In genomic region chr19:6910306-6910705, GRCm38 (mm10) we compare ENCODE assay signal across 8 mouse cellular contexts. TPM values are rescaled to one million over a fixed set of nuclear protein-coding genes. Genes with fewer than 3 reads are reported as not detected.
DNase-seq lines count a peak whose midpoint lies in the region; ATAC-seq and TF ChIP-seq lines count a peak whose summit lies in the region.
"Not testable (repeated sequence)": the region's sequence is repeated elsewhere in the genome, so short reads cannot be mapped to it uniquely, and the experiment has no call there.

No protein-coding gene starts in this region.

- H3K4me3 ChIP-seq in E14TG2a.4 (replicated peaks; ENCODE audit: low read length), result peak overlapping the region; percentile 86
- peak overlapping the region; percentile 71 for H3K4me3 ChIP-seq in heart, postnatal 0 days (ENCODE audit: low read depth, low read length)
- H3K4me3 ChIP-seq in kidney, postnatal 0 days (replicated peaks; ENCODE audit: low read depth, low read length), result peak overlapping the region; percentile 52
- peak overlapping the region; percentile 81 for H3K4me3 ChIP-seq in liver, embryonic 15.5 days (replicated peaks)
- peak overlapping the region; percentile 63 for H3K4me3 ChIP-seq in midbrain, embryonic 14.5 days (replicated peaks; ENCODE audit: low read depth, low read length)
- peak overlapping the region; percentile 57 for H3K4me3 ChIP-seq in stomach, embryonic 14.5 days (ENCODE audit: low read depth, low read length)

- peak; percentile 54 for ATAC-seq in erythroblast, adult 5-6 weeks (replicated peaks; ENCODE audit: low FRiP score, poor library complexity, severe bottlenecking)
- peak; percentile 15 for ATAC-seq in heart, postnatal 0 days (ENCODE audit: insufficient read depth, low read depth)
- peak; percentile 4; the same call in 1 of the 2 replicates for ATAC-seq in kidney, postnatal 0 days (replicated peaks; ENCODE audit: low FRiP score, low read depth)
- ATAC-seq in liver, embryonic 15.5 days (ENCODE audit: insufficient read depth), result peak; percentile 23
- peak; percentile 24; the same call in 1 of the 2 replicates for ATAC-seq in midbrain, embryonic 14.5 days (ENCODE audit: low FRiP score, low TSS enrichment)
- peak; percentile 34; the same call in 1 of the 2 replicates for ATAC-seq in stomach, embryonic 14.5 days (ENCODE audit: insufficient number of reproducible peaks, insufficient read depth, low FRiP score, low read depth)

- DNase-seq in brain, embryonic 14.5 days (ENCODE audit: low read depth), result peak; percentile 58
- not testable (repeated sequence) for DNase-seq in heart, postnatal 0 days (ENCODE audit: low spot score)
- DNase-seq in kidney, postnatal 0 days (ENCODE audit: low spot score), result peak; percentile 72
- DNase-seq in midbrain, embryonic 14.5 days, result peak; percentile 63

- peak overlapping the region; percentile 73 for H3K4me2 ChIP-seq in heart, postnatal 0 days (ENCODE audit: low read depth, low read length)
- H3K4me2 ChIP-seq in kidney, postnatal 0 days (ENCODE audit: low read length), result peak overlapping the region; percentile 61
- peak overlapping the region; percentile 91 for H3K4me2 ChIP-seq in liver, embryonic 15.5 days
- H3K4me2 ChIP-seq in midbrain, embryonic 14.5 days (ENCODE audit: low read length), result peak overlapping the region; percentile 91
- H3K4me2 ChIP-seq in stomach, embryonic 14.5 days (replicated peaks; ENCODE audit: low read depth, low read length), result peak overlapping the region; percentile 88

- not testable (repeated sequence) for H3K9me3 ChIP-seq in E14TG2a.4 (ENCODE audit: low read length); heart, postnatal 0 days (replicated peaks; ENCODE audit: control insufficient read depth, low read length); kidney, postnatal 0 days (replicated peaks; ENCODE audit: low read length); liver, embryonic 15.5 days (replicated peaks); midbrain, embryonic 14.5 days (ENCODE audit: control insufficient read depth, low read length); stomach, embryonic 14.5 days (ENCODE audit: control insufficient read depth, low read depth, low read length)

- peak overlapping the region; percentile 99 for H3K27ac ChIP-seq in heart, postnatal 0 days (ENCODE audit: low read depth)
- peak overlapping the region; percentile 98 for H3K27ac ChIP-seq in kidney, postnatal 0 days
- peak overlapping the region; percentile 97 for H3K27ac ChIP-seq in liver, embryonic 15.5 days (replicated peaks)
- H3K27ac ChIP-seq in midbrain, embryonic 14.5 days (replicated peaks; ENCODE audit: low read depth, low read length), result peak overlapping the region; percentile 97
- H3K27ac ChIP-seq in stomach, embryonic 14.5 days (ENCODE audit: low read length), result peak overlapping the region; percentile 99

- peaks cover 58% of the 10 kb centered on the region for H3K36me3 ChIP-seq in E14TG2a.4 (ENCODE audit: insufficient read depth, low read length)
- peaks cover 48% of the 10 kb centered on the region for H3K36me3 ChIP-seq in heart, postnatal 0 days (replicated peaks; ENCODE audit: control insufficient read depth, insufficient read depth, low read length)
- H3K36me3 ChIP-seq in kidney, postnatal 0 days (ENCODE audit: insufficient read depth, low read length), result peaks cover 37% of the 10 kb centered on the region
- peaks cover 54% of the 10 kb centered on the region for H3K36me3 ChIP-seq in liver, embryonic 15.5 days (replicated peaks)
- peaks cover 52% of the 10 kb centered on the region for H3K36me3 ChIP-seq in midbrain, embryonic 14.5 days (ENCODE audit: control insufficient read depth, insufficient read depth, low read length)
- H3K36me3 ChIP-seq in stomach, embryonic 14.5 days (ENCODE audit: control insufficient read depth, insufficient read depth, low read length), result peaks cover 38% of the 10 kb centered on the region

- TF ChIP-seq CTCF in E14TG2a.4 (conservative IDR thresholded peaks at IDR 0.05; ENCODE audit: low read length); brain, embryonic 14.5 days (IDR thresholded peaks at IDR 0.05; ENCODE audit: borderline replicate concordance, extremely low read depth, insufficient read depth, insufficient read length); heart, postnatal 0 days (IDR thresholded peaks at IDR 0.05; ENCODE audit: low read depth): not testable (repeated sequence)
- peak; percentile 3; the same call in 1 of the 2 replicates for TF ChIP-seq CTCF in kidney, postnatal 0 days (IDR thresholded peaks at IDR 0.05; ENCODE audit: low read depth)

- H3K9ac ChIP-seq in heart, postnatal 0 days (replicated peaks; ENCODE audit: low read depth, low read length), result peak overlapping the region; percentile 66
- peak overlapping the region; percentile 58 for H3K9ac ChIP-seq in kidney, postnatal 0 days (ENCODE audit: low read depth, low read length)
- H3K9ac ChIP-seq in liver, embryonic 15.5 days, result peak overlapping the region; percentile 59
- peak overlapping the region; percentile 73 for H3K9ac ChIP-seq in midbrain, embryonic 14.5 days (replicated peaks; ENCODE audit: low read length)
- peak overlapping the region; percentile 45 for H3K9ac ChIP-seq in stomach, embryonic 14.5 days (replicated peaks; ENCODE audit: low read depth, low read length)

- not testable (repeated sequence) for H3K27me3 ChIP-seq in E14TG2a.4 (ENCODE audit: insufficient read depth, low read length); heart, postnatal 0 days (ENCODE audit: control insufficient read depth, insufficient read depth, low read length); kidney, postnatal 0 days (ENCODE audit: insufficient read depth, low read length); liver, embryonic 15.5 days; midbrain, embryonic 14.5 days (ENCODE audit: control insufficient read depth, insufficient read depth, low read length); stomach, embryonic 14.5 days (ENCODE audit: control insufficient read depth, insufficient read depth, low read length)

- 1% methylated on average over 29 of the region's 30 CpGs for WGBS in heart, postnatal 0 days
- 1% methylated on average over 30 of the region's 30 CpGs for WGBS in kidney, postnatal 0 days
- under 1% methylated on average over 28 of the region's 30 CpGs for WGBS in liver, embryonic 15.5 days (ENCODE audit: insufficient replicate concordance)
- WGBS in midbrain, embryonic 14.5 days, result 0% methylated on average over 30 of the region's 30 CpGs
- WGBS in stomach, embryonic 14.5 days, result under 1% methylated on average over 30 of the region's 30 CpGs

- not testable (repeated sequence) for TF ChIP-seq POLR2A in brain, embryonic 14.5 days (IDR thresholded peaks at IDR 0.05; ENCODE audit: borderline replicate concordance, extremely low read depth, insufficient read depth, insufficient read length, poor library complexity, severe bottlenecking)

- H3K4me1 ChIP-seq in E14TG2a.4 (replicated peaks; ENCODE audit: low read depth, low read length), result peaks cover 66% of the 10 kb centered on the region
- peaks cover 12% of the 10 kb centered on the region for H3K4me1 ChIP-seq in heart, postnatal 0 days (ENCODE audit: control insufficient read depth, insufficient read depth)
- H3K4me1 ChIP-seq in kidney, postnatal 0 days (replicated peaks; ENCODE audit: insufficient read depth, low read length), result peaks cover 15% of the 10 kb centered on the region
- H3K4me1 ChIP-seq in liver, embryonic 15.5 days (replicated peaks), result peaks cover 50% of the 10 kb centered on the region
- H3K4me1 ChIP-seq in midbrain, embryonic 14.5 days (ENCODE audit: control insufficient read depth, insufficient read depth, low read length), result peaks cover 16% of the 10 kb centered on the region
- peaks cover 20% of the 10 kb centered on the region; the same call in 1 of the 2 replicates for H3K4me1 ChIP-seq in stomach, embryonic 14.5 days (ENCODE audit: control insufficient read depth, insufficient read depth, low read length)

- not testable (repeated sequence) for TF ChIP-seq EP300 in heart, postnatal 0 days (IDR thresholded peaks at IDR 0.05; ENCODE audit: low read depth)

RNA-seq across cellular contexts. Expression of gene Prdx5, which starts 0.4 kb away (rescaled TPM):
- polyA plus RNA-seq in brain, embryonic 14.5 days (2012; rRNA removed), result 169 and 176 TPM in 2 replicates
- 192 and 238 TPM in 2 replicates for total RNA-seq in erythroblast, adult 5-6 weeks (2015; ENCODE audit: low replicate concordance)
- 232 and 266 TPM in 2 replicates for total RNA-seq in erythroblast, adult 5-6 weeks (2017; ENCODE audit: low replicate concordance)
- 215 and 344 TPM in 2 replicates for total RNA-seq in heart, postnatal 0 days (2014; rRNA removed; ENCODE audit: low replicate concordance)
- polyA plus RNA-seq in heart, postnatal 0 days (2015; fragmentation: Nextera tagmentation; extraction: Ambion mirVana), result 623 and 629 TPM in 2 replicates
- polyA plus RNA-seq in kidney, postnatal 0 days (2015; fragmentation: Nextera tagmentation; extraction: Ambion mirVana), result 822 and 884 TPM in 2 replicates
- 144 and 151 TPM in 2 replicates for polyA plus RNA-seq in liver, embryonic 15.5 days (2015; fragmentation: Nextera tagmentation; extraction: Ambion mirVana)
- polyA plus RNA-seq in midbrain, embryonic 14.5 days (2014; fragmentation: Nextera tagmentation; extraction: Ambion mirVana), result 215 and 328 TPM in 2 replicates
- polyA plus RNA-seq in stomach, embryonic 14.5 days (2014; fragmentation: Nextera tagmentation; extraction: Ambion mirVana), result 166 and 172 TPM in 2 replicates

RNA-seq across cellular contexts. Expression of gene Trmt112, which starts 0.8 kb away (rescaled TPM):
- 117 and 158 TPM in 2 replicates for polyA plus RNA-seq in brain, embryonic 14.5 days (2012; rRNA removed)
- total RNA-seq in erythroblast, adult 5-6 weeks (2015; ENCODE audit: low replicate concordance), result 46.7 and 49.5 TPM in 2 replicates
- 22.7 and 49.4 TPM in 2 replicates for total RNA-seq in erythroblast, adult 5-6 weeks (2017; ENCODE audit: low replicate concordance)
- total RNA-seq in heart, postnatal 0 days (2014; rRNA removed; ENCODE audit: low replicate concordance), result 61.8 and 61.9 TPM in 2 replicates
- 57.6 and 61.4 TPM in 2 replicates for polyA plus RNA-seq in heart, postnatal 0 days (2015; fragmentation: Nextera tagmentation; extraction: Ambion mirVana)
- 137 and 142 TPM in 2 replicates for polyA plus RNA-seq in kidney, postnatal 0 days (2015; fragmentation: Nextera tagmentation; extraction: Ambion mirVana)
- 59.7 and 67.9 TPM in 2 replicates for polyA plus RNA-seq in liver, embryonic 15.5 days (2015; fragmentation: Nextera tagmentation; extraction: Ambion mirVana)
- polyA plus RNA-seq in midbrain, embryonic 14.5 days (2014; fragmentation: Nextera tagmentation; extraction: Ambion mirVana), result 115 and 140 TPM in 2 replicates
- polyA plus RNA-seq in stomach, embryonic 14.5 days (2014; fragmentation: Nextera tagmentation; extraction: Ambion mirVana), result 152 and 158 TPM in 2 replicates

RNA-seq across cellular contexts. Expression of gene Esrra, which starts 11.3 kb away (rescaled TPM):
- 35.5 and 41.3 TPM in 2 replicates for polyA plus RNA-seq in brain, embryonic 14.5 days (2012; rRNA removed)
- total RNA-seq in erythroblast, adult 5-6 weeks (2015; ENCODE audit: low replicate concordance), result 3.1 and 5.2 TPM in 2 replicates
- total RNA-seq in erythroblast, adult 5-6 weeks (2017; ENCODE audit: low replicate concordance), result 2.4 and 4.2 TPM in 2 replicates
- 189 and 194 TPM in 2 replicates for total RNA-seq in heart, postnatal 0 days (2014; rRNA removed; ENCODE audit: low replicate concordance)
- polyA plus RNA-seq in heart, postnatal 0 days (2015; fragmentation: Nextera tagmentation; extraction: Ambion mirVana), result 49.1 and 51.7 TPM in 2 replicates
- 22.7 and 23.0 TPM in 2 replicates for polyA plus RNA-seq in kidney, postnatal 0 days (2015; fragmentation: Nextera tagmentation; extraction: Ambion mirVana)
- polyA plus RNA-seq in liver, embryonic 15.5 days (2015; fragmentation: Nextera tagmentation; extraction: Ambion mirVana), result 3.8 and 4.9 TPM in 2 replicates
- 6.9 and 13.6 TPM in 2 replicates for polyA plus RNA-seq in midbrain, embryonic 14.5 days (2014; fragmentation: Nextera tagmentation; extraction: Ambion mirVana)
- 6.5 and 6.8 TPM in 2 replicates for polyA plus RNA-seq in stomach, embryonic 14.5 days (2014; fragmentation: Nextera tagmentation; extraction: Ambion mirVana)

RNA-seq across cellular contexts. Expression of gene Catsperz, which starts 14.9 kb away (rescaled TPM):
- 1.0 and 1.5 TPM in 2 replicates for polyA plus RNA-seq in brain, embryonic 14.5 days (2012; rRNA removed)
- total RNA-seq in erythroblast, adult 5-6 weeks (2015; ENCODE audit: low replicate concordance), result not detected in 2 replicates
- not detected in 2 replicates for total RNA-seq in erythroblast, adult 5-6 weeks (2017; ENCODE audit: low replicate concordance)
- total RNA-seq in heart, postnatal 0 days (2014; rRNA removed; ENCODE audit: low replicate concordance), result not detected in 2 replicates
- polyA plus RNA-seq in heart, postnatal 0 days (2015; fragmentation: Nextera tagmentation; extraction: Ambion mirVana), result 2.2 and 2.5 TPM in 2 replicates
- polyA plus RNA-seq in kidney, postnatal 0 days (2015; fragmentation: Nextera tagmentation; extraction: Ambion mirVana), result 3.9 and 4.0 TPM in 2 replicates
- polyA plus RNA-seq in liver, embryonic 15.5 days (2015; fragmentation: Nextera tagmentation; extraction: Ambion mirVana), result 0.24 and 0.59 TPM in 2 replicates
- polyA plus RNA-seq in midbrain, embryonic 14.5 days (2014; fragmentation: Nextera tagmentation; extraction: Ambion mirVana), result 0.53 and 0.78 TPM in 2 replicates
- 1.5 and 1.8 TPM in 2 replicates for polyA plus RNA-seq in stomach, embryonic 14.5 days (2014; fragmentation: Nextera tagmentation; extraction: Ambion mirVana)

RNA-seq across cellular contexts. Expression of gene Kcnk4, which starts 24.0 kb away (rescaled TPM):
- polyA plus RNA-seq in brain, embryonic 14.5 days (2012; rRNA removed), result 1.2 and 2.1 TPM in 2 replicates
- not detected in 2 replicates for total RNA-seq in erythroblast, adult 5-6 weeks (2015; ENCODE audit: low replicate concordance)
- total RNA-seq in erythroblast, adult 5-6 weeks (2017; ENCODE audit: low replicate concordance), result not detected in 2 replicates
- not detected in 2 replicates for total RNA-seq in heart, postnatal 0 days (2014; rRNA removed; ENCODE audit: low replicate concordance)
- 0.04 and 0.30 TPM in 2 replicates for polyA plus RNA-seq in heart, postnatal 0 days (2015; fragmentation: Nextera tagmentation; extraction: Ambion mirVana)
- polyA plus RNA-seq in kidney, postnatal 0 days (2015; fragmentation: Nextera tagmentation; extraction: Ambion mirVana), result 0.46 and 0.69 TPM in 2 replicates
- polyA plus RNA-seq in liver, embryonic 15.5 days (2015; fragmentation: Nextera tagmentation; extraction: Ambion mirVana), result 0.08 TPM in 1 of 2 replicates, not detected in the other
- polyA plus RNA-seq in midbrain, embryonic 14.5 days (2014; fragmentation: Nextera tagmentation; extraction: Ambion mirVana), result 1.9 and 3.4 TPM in 2 replicates
- 0.35 and 0.95 TPM in 2 replicates for polyA plus RNA-seq in stomach, embryonic 14.5 days (2014; fragmentation: Nextera tagmentation; extraction: Ambion mirVana)

Comparison
In these comparisons a context has a peak if more than half of its experiments do, and no peak if none do; other contexts are left out.
1. ATAC-seq: peak in every context shown above with its lines; median percentile 54 in erythroblast, adult 5-6 weeks; 34 in stomach, embryonic 14.5 days; 24 in midbrain, embryonic 14.5 days; 23 in liver, embryonic 15.5 days; 15 in heart, postnatal 0 days; 4 in kidney, postnatal 0 days.